Mouse (Mus musculus) erythroid progenitor cell, adult 5-6 weeks (primary cell): Measurements from ENCODE around the gene Xkr8. TPM values are rescaled to one million over a fixed set of nuclear protein-coding genes. Genes with fewer than 3 reads are reported as not detected.
"Not testable (repeated sequence)": the region's sequence is repeated elsewhere in the genome, so short reads cannot be mapped to it uniquely, and the experiment has no call there.

ENCODE experiments used
- ATAC-seq: replicated peaks from 2 replicates; pipeline ENCODE4 v1.8.0; 2016; ENCODE audit warnings: moderate number of reproducible peaks, mild to moderate bottlenecking, moderate TSS enrichment, inconsistent platforms; ENCODE audit not compliant: poor library complexity, low FRiP score, severe bottlenecking
- total RNA-seq, 2 experiments: library from RNA; stranded (forward) in 1 of 2; stranded (reverse) in 1 of 2; fragments of 150-400 nt in 1 of 2; fragments of 186-747, 209-891 nt in 1 of 2; gene quantifications; 2 replicates each; pipeline versions ENCODE4 v1.2.3 to v1.2.4; 2015 to 2017; ENCODE audit warnings: low replicate concordance in 2 of 2

Xkr8 gene
- 0.42 TPM in 1 of 2 replicates, not detected in the other for total RNA-seq (2015; ENCODE audit: low replicate concordance)
- total RNA-seq (2017; ENCODE audit: low replicate concordance), result 0.08 and 0.64 TPM in 2 replicates

- peak; percentile 91 for ATAC-seq
These were observed at the start of gene Xkr8 for GRCm38 (mm10) chr4:132732148-132732684. Gene Xkr8, minus strand, starts transcription at chr4:132732546.

- ATAC-seq, result 0 out of 2 replicates have a peak, but pooled peaks have one; percentile 9
These were observed 47.9 kb upstream of the Xkr8 start for GRCm38 (mm10) chr4:132780288-132780687.

GRCm38 (mm10) chr4:132778562-132779201 is 46.3 kb upstream of the Xkr8 start:
- no peak for ATAC-seq

GRCm38 (mm10) chr4:132776764-132777163 is 44.4 kb upstream of the Xkr8 start:
- peak; percentile 52; the same call in 1 of the 2 replicates for ATAC-seq

GRCm38 (mm10) chr4:132774905-132775304 is 42.6 kb upstream of the Xkr8 start:
- no peak for ATAC-seq

- no peak for ATAC-seq
These were observed 39.4 kb upstream of the Xkr8 start for GRCm38 (mm10) chr4:132771776-132772175.

GRCm38 (mm10) chr4:132767914-132768876 is 35.8 kb upstream of the Xkr8 start, which contains the start of gene Rpa2:
Gene Rpa2, plus strand, starts transcription at chr4:132768332.
- ATAC-seq, result peak; percentile 97

- ATAC-seq, result not testable (repeated sequence)
These were observed 30.8 kb upstream of the Xkr8 start for GRCm38 (mm10) chr4:132763125-132763524.

GRCm38 (mm10) chr4:132762602-132763001 is 30.3 kb upstream of the Xkr8 start:
- ATAC-seq, result no peak

GRCm38 (mm10) chr4:132760296-132760695 is 27.9 kb upstream of the Xkr8 start:
- no peak for ATAC-seq

GRCm38 (mm10) chr4:132757633-132758351 is 25.4 kb upstream of the Xkr8 start:
- no peak for ATAC-seq

- no peak for ATAC-seq
These were observed 24.6 kb upstream of the Xkr8 start, which contains the start of gene Smpdl3b for GRCm38 (mm10) chr4:132756974-132757373. Gene Smpdl3b, minus strand, starts transcription at chr4:132757252.

GRCm38 (mm10) chr4:132752992-132753391 is 20.6 kb upstream of the Xkr8 start:
- no peak for ATAC-seq

GRCm38 (mm10) chr4:132749258-132749982 is 17.1 kb upstream of the Xkr8 start:
- ATAC-seq, result no peak

GRCm38 (mm10) chr4:132748778-132749177 is 16.4 kb upstream of the Xkr8 start:
- no peak for ATAC-seq

- no peak for ATAC-seq
These were observed 15.4 kb upstream of the Xkr8 start for GRCm38 (mm10) chr4:132747664-132748259.

- ATAC-seq, result no peak
These were observed 14.7 kb upstream of the Xkr8 start for GRCm38 (mm10) chr4:132746911-132747517.
